Mouse (Mus musculus) liver, postnatal 0 days (tissue): ENCODE measurements around the gene Cdh23. TPM values are rescaled to one million over a fixed set of nuclear protein-coding genes. Genes with fewer than 3 reads are reported as not detected.

Experiments used
- ATAC-seq: fragments of 200-750 bp; cut with Nextera tagmentation; 2 replicates; pipeline ENCODE4 v1.8.0; 2017; ENCODE audit warnings: mild to moderate bottlenecking, moderate library complexity
- DNase-seq: peaks from one replicate; pipeline ENCODE4 v3.0.0-alpha.2; 2016
- H3K27ac ChIP-seq: fragments of 300-500 bp; sonication (generic); 2 replicates; pipeline ENCODE4 v1.5.1; 2014; ENCODE audit warnings: antibody characterized with exemption, moderate library complexity, mild to moderate bottlenecking, low read depth
- H3K27me3 ChIP-seq: fragments of 300-500 bp; sonication (generic); 2 replicates; pipeline ENCODE4 v1.6.1; 2014; ENCODE audit warnings: low read length, control low read depth, mixed read lengths; ENCODE audit not compliant: insufficient read depth
- H3K36me3 ChIP-seq: fragments of 300-500 bp; sonication (generic); replicated peaks from 2 replicates; pipeline ENCODE4 v1.6.1; 2014; ENCODE audit warnings: mild to moderate bottlenecking, control low read depth, low read length, moderate library complexity, mixed read lengths; ENCODE audit not compliant: insufficient read depth
- H3K4me1 ChIP-seq: fragments of 300-500 bp; sonication (generic); 2 replicates; pipeline ENCODE4 v1.6.1; 2014; ENCODE audit warnings: antibody characterized with exemption, mild to moderate bottlenecking, control low read depth; ENCODE audit not compliant: insufficient read depth
- H3K4me2 ChIP-seq: fragments of 300-500 bp; sonication (generic); 2 replicates; pipeline ENCODE4 v1.6.1; 2014; ENCODE audit warnings: low read depth, mild to moderate bottlenecking, low read length, moderate library complexity, mixed read lengths
- H3K4me3 ChIP-seq: fragments of 300-500 bp; sonication (generic); 2 replicates; pipeline ENCODE4 v1.5.1; 2014; ENCODE audit warnings: low read depth, low read length
- H3K9ac ChIP-seq: fragments of 300-500 bp; sonication (generic); replicated peaks from 2 replicates; pipeline ENCODE4 v1.6.1; 2014; ENCODE audit warnings: mild to moderate bottlenecking, moderate library complexity
- H3K9me3 ChIP-seq: fragments of 300-500 bp; sonication (generic); 2 replicates; pipeline ENCODE4 v1.6.1; 2016; ENCODE audit warnings: mild to moderate bottlenecking, control low read depth, low read length, mixed read lengths
- CTCF ChIP-seq: sonication (generic); IDR thresholded peaks from 2 replicates; pipeline ENCODE4 v1.5.1; 2016; ENCODE audit warnings: antibody characterized with exemption, low read depth
- EP300 ChIP-seq: IDR thresholded peaks from 2 replicates; pipeline ENCODE4 v1.6.1; 2016; ENCODE audit warnings: antibody characterized with exemption, low read depth, mild to moderate bottlenecking
- WGBS: fragments of 180-500 bp; shearing (Covaris S2); extraction: QIAGEN DNeasy Blood & Tissue Kit; methylation state at CpG from one replicate; pipeline ENCODE4 v1.1.7; 2014; ENCODE audit not compliant: insufficient replicate concordance; 5-methylcytosine and 5-hydroxymethylcytosine counted together
- polyA plus RNA-seq: library from polyadenylated mRNA; unstranded; fragments of >200 nt; fragmentation: Nextera tagmentation; extraction: Ambion mirVana; gene quantifications from 2 replicates; pipeline ENCODE4 v1.2.1, GENCODE M21; 2015

The Cdh23 gene
- polyA plus RNA-seq, 1 experiment from 2014 or later: 0.28 TPM

GRCm38 (mm10) chr10:60445031-60445593 lies 251.2 kb downstream of the Cdh23 start:
- Histone ChIP-seq H3K27ac (no peak overlapping the region), H3K9ac (no peak overlapping the region), H3K4me2 (no peak overlapping the region), H3K4me1 (no peaks in the 10 kb centered on the region), H3K36me3 (no peaks in the 10 kb centered on the region), H3K27me3 (no peaks in the 10 kb centered on the region), H3K4me3 (no peak overlapping the region), H3K9me3 (no peaks in the 10 kb centered on the region)
- ATAC-seq (no peak), DNase-seq (peak; percentile 31)
- 56% methylated on average over 8 of the region's 8 CpGs for WGBS
- TF ChIP-seq EP300: no peak
- no peak for TF ChIP-seq CTCF

DNA sequence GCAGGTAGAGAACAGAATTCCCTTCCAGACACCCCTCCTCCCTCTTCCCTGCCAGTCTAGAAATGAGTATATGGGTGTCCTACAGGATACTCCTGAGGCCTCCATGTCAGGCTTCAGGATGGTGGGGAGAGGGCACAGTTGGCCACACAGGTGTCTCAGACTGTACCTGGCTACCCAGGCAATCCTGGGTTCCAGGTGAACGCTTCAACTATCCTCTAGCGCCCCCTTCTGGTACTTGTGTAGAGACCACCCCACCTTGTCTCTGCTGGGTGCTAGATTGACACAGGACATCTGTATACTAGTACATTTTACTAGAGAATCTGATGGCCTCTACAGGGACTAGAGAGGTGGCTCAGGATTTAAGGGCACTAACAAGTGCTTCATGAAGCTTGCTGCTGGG lies 253.2 kb downstream of the Cdh23 start:
- Histone ChIP-seq H3K4me1 (no peaks in the 10 kb centered on the region), H3K27ac (no peak overlapping the region), H3K4me3 (no peak overlapping the region), H3K36me3 (no peaks in the 10 kb centered on the region), H3K9me3 (no peaks in the 10 kb centered on the region), H3K9ac (no peak overlapping the region), H3K27me3 (no peaks in the 10 kb centered on the region), H3K4me2 (no peak overlapping the region)
- TF ChIP-seq CTCF (peak; percentile 47), EP300 (no peak)
- 0% methylated on average over 2 of the region's 2 CpGs for WGBS
- ATAC-seq: no peak
- DNase-seq: no peak

GRCm38 (mm10) chr10:60442321-60442720 lies 254.0 kb downstream of the Cdh23 start:
- Histone ChIP-seq H3K4me3 (no peak overlapping the region), H3K4me2 (no peak overlapping the region), H3K27ac (no peak overlapping the region), H3K9me3 (no peaks in the 10 kb centered on the region), H3K36me3 (no peaks in the 10 kb centered on the region), H3K9ac (no peak overlapping the region), H3K4me1 (no peaks in the 10 kb centered on the region), H3K27me3 (no peaks in the 10 kb centered on the region)
- WGBS: 71% methylated on average over 4 of the region's 4 CpGs
- ATAC-seq (no peak), DNase-seq (no peak)
- no peak for TF ChIP-seq CTCF
- TF ChIP-seq EP300: no peak

DNA sequence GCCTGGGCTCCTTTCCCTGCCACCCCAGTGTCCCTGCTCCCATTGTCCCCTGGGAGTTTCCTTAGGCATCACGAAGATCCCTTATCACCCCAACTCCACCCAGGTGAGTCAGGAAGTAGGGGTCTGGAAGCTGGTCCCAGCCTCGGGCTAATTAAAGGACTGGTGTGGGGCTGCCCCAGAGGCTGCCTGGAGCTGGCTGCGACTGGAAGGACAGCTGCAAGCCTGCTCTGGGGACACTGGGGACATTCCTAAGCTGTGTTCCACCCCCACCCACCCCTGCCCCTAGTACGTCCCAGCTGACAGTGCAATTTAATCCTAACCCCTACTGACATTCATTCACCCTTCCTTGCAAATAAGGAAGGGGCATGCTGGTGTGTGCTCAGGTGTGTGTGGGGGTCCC lies 263.6 kb downstream of the Cdh23 start:
- H3K4me2 ChIP-seq: no peak overlapping the region
- H3K4me1 ChIP-seq: no peaks in the 10 kb centered on the region
- no peak overlapping the region for H3K4me3 ChIP-seq
- no peak overlapping the region for H3K9ac ChIP-seq
- no peak overlapping the region for H3K27ac ChIP-seq
- H3K27me3 ChIP-seq: no peaks in the 10 kb centered on the region
- H3K9me3 ChIP-seq: no peaks in the 10 kb centered on the region
- DNase-seq (no peak), ATAC-seq (no peak)
- H3K36me3 ChIP-seq: no peaks in the 10 kb centered on the region
- no peak for TF ChIP-seq EP300
- TF ChIP-seq CTCF: no peak
- WGBS: 26% methylated on average over 4 of the region's 4 CpGs

DNA sequence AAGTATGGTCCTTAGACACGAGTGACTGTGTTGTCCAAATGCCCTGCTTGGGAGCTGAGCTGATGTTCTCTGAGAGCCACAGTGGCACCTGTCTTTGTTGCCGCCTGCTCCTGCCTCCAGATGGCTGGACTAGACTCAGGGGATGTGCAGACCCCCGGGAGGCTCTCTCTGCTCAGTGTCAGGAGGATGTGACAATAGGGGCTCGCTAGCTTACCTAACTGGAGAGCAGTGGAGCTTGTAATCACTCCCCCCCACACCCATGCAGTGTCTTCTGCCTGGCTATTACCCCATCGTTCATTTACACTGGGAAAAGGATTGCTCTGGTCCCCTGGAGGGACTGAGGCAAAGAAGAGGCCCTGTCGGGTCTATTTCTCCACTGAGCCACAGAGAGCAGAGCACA lies 265.7 kb downstream of the Cdh23 start:
- Histone ChIP-seq H3K4me1 (no peaks in the 10 kb centered on the region), H3K36me3 (no peaks in the 10 kb centered on the region), H3K4me2 (no peak overlapping the region), H3K4me3 (no peak overlapping the region), H3K9ac (no peak overlapping the region), H3K9me3 (no peaks in the 10 kb centered on the region), H3K27ac (no peak overlapping the region), H3K27me3 (no peaks in the 10 kb centered on the region)
- no peak for TF ChIP-seq CTCF
- no peak for TF ChIP-seq EP300
- ATAC-seq (no peak), DNase-seq (no peak)
- 50% methylated on average over 6 of the region's 6 CpGs for WGBS

DNA sequence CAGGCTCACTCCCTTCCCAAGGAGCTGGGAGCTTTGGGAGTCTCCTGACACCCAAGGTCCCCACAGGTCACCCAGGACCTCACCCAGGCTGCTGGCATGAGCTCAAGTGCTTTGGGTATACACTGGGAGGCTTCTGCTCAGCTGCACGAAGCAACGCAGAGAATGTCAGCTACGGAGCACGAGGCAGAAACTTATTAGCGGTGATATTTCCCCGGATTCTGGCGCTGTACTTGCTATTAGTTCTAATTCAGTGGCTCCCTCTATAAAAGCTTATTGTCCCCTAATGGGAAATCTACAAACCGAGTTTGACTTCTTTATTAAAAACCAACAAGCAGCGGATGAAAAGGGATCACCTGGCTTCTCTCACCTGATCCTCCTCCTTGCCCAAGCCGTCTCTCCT lies 266.3 kb downstream of the Cdh23 start:
- Histone ChIP-seq H3K36me3 (no peaks in the 10 kb centered on the region), H3K9me3 (no peaks in the 10 kb centered on the region), H3K4me1 (no peaks in the 10 kb centered on the region), H3K9ac (no peak overlapping the region), H3K4me3 (no peak overlapping the region), H3K27me3 (no peaks in the 10 kb centered on the region), H3K27ac (no peak overlapping the region), H3K4me2 (no peak overlapping the region)
- TF ChIP-seq EP300 (no peak), CTCF (no peak)
- ATAC-seq: no peak
- 78% methylated on average over 10 of the region's 10 CpGs for WGBS
- DNase-seq: no peak

DNA sequence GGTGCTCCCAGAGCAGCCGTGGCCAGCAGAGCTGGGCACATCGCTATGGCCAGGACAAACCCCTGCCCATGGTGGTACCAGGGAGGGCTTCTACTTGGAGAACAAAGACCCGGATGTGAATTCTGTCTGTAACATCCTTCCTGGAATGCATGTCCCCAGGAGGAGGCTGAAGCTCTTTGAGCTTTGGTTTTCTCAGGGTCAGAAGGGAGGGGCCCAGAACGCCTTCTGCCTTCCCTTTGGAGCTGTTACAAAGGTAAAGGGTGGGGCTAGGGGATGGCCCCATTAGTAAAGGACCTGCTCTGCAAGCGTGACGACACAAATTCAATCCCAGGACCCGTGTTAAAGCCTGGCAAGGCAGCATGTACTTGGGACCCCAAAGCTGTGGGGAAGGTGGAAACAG lies 273.5 kb downstream of the Cdh23 start:
- no peak overlapping the region for H3K4me3 ChIP-seq
- DNase-seq (no peak), ATAC-seq (no peak)
- 68% methylated on average over 7 of the region's 7 CpGs for WGBS
- H3K27ac ChIP-seq: no peak overlapping the region
- H3K9ac ChIP-seq: no peak overlapping the region
- H3K36me3 ChIP-seq: no peaks in the 10 kb centered on the region
- no peaks in the 10 kb centered on the region for H3K27me3 ChIP-seq
- no peak overlapping the region for H3K4me2 ChIP-seq
- no peaks in the 10 kb centered on the region for H3K4me1 ChIP-seq
- H3K9me3 ChIP-seq: no peaks in the 10 kb centered on the region
- TF ChIP-seq EP300 (no peak), CTCF (no peak)
